Comparison of ENCODE assay signal across 1 mouse cellular context in the genomic region with DNA sequence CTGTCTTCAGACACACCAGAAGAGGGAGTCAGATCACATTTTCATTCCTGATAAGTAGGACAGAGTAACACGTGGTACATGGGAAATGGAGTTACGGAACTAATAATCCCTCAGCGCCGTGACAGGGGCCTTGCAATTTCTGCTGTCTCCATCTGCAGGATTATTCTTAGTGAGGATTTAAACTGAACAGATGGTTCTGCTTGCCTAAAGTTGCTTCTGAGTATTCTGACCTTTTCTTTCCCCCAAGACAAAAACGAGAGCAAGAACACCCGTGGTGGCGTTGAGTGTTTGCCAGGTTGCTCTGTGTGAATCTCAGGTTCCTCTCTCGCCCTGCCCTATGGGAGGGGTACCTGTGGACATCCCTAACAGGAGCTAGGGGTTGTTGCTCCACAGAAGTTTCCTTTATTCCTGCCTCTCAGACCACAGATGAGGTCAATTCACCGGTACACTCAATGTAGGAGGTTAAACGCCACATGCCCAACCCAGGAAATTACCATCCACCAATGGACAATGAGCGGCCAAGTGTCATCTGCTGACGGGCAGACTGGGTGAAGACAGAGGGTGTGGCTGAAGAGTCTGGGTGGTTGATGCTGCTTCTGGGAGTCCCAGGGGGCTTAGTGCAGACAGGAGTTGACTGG.
TF ChIP-seq lines count a peak whose summit lies in the region.

No protein-coding gene starts in this region.

TF ChIP-seq in CH12.LX, 34 proteins besides CTCF, POLR2A, EP300 and RAD21 (continued from another document):
- peak; percentile 48 for TF ChIP-seq USF1 (IDR thresholded peaks at IDR 0.05; ENCODE audit: low read depth, low read length)
- peak; percentile 97 for TF ChIP-seq CHD2 (IDR thresholded peaks at IDR 0.05; ENCODE audit: low read length)
- 0 out of 2 replicates have a peak, but pooled peaks have one; percentile 63 for TF ChIP-seq TBP (conservative IDR thresholded peaks at IDR 0.05; ENCODE audit: low read depth, low read length)
- TF ChIP-seq TCF12 (IDR thresholded peaks at IDR 0.05; ENCODE audit: low read depth, low read length): no peak; the same call in 1 of the 2 replicates
- TF ChIP-seq ELF1 (IDR thresholded peaks at IDR 0.05; ENCODE audit: low read depth, low read length): peak; percentile 67; the same call in 1 of the 2 replicates
- peak; percentile 54; the same call in 1 of the 2 replicates for TF ChIP-seq ZMIZ1 (IDR thresholded peaks at IDR 0.05; ENCODE audit: low read depth, low read length)
- TF ChIP-seq USF2 (conservative IDR thresholded peaks at IDR 0.05; ENCODE audit: low read depth, low read length): peak; percentile 14; the same call in 1 of the 2 replicates
- TF ChIP-seq ZNF384 (IDR thresholded peaks at IDR 0.05; ENCODE audit: low read depth, low read length): no peak
- peak; percentile 54; the same call in 1 of the 2 replicates for TF ChIP-seq MXI1 (IDR thresholded peaks at IDR 0.05; ENCODE audit: low read depth, low read length)
- peak; percentile 41; the same call in 1 of the 2 replicates for TF ChIP-seq NRF1 (IDR thresholded peaks at IDR 0.05; ENCODE audit: low read depth, low read length)
